Mouse (Mus musculus) cerebellum, postnatal 25 days (tissue): ENCODE results near the gene Oas1e.

Experiments
- DNase-seq, 2 experiments: peaks; one replicate each; pipeline ENCODE4 v3.0.0; 2021; ENCODE audit warnings: mixed read lengths in 2 of 2

Oas1e gene

DNA sequence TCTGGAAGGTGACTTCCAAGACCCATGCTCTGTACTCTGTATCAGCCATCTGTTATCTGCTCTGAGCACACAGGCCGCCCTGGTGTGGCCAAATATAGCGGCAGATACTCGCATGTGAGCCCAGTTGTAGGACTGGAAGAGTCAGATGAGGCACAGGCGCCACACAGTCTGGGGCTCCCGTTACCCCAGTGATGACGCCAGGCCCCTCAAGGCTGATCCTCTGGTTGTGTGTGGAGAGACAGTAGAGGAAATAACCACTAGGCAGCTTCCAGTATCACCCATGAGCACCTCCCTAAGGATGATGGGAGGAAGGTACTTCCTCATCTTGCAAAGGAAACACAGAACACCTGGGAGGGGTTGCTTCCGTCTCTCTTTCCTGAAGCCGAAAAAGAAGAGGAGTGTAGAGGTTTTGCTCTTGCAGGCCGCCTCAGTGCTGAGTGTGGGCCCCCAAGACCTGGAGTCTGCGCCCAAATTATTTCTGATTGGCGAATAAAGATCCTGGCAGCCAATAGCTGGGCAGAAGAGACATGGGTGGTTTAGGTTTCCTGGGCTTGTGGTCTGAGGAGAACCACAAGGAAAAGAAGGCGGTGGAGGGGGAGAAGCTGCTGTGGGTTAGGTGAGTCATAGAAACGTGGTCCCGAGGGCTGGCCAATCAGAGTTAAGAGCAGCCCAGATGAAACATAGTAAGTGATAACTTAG is 19.9 kb downstream of the Oas1e start:
- no peak for DNase-seq

DNA sequence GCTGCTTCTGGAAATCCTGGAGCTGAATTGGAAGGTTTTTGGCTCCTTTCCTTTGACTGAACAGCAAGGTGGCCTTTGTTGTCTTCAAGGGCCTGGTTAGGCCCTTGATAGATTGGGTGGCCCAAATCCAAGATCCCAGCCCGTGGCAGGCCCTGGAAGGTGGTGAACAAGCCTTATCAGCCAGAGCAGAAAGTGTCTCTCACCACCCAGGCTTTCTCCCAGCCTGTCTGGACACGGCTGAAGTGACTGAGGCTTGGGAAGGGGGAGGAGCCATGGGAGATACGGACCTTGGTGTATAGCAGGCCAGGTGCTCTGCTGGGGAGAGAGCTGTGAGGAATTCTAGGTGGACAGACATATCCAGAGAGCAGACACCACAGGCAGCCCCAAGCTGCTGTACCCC is 25.9 kb downstream of the Oas1e start:
- no peak for DNase-seq

DNA sequence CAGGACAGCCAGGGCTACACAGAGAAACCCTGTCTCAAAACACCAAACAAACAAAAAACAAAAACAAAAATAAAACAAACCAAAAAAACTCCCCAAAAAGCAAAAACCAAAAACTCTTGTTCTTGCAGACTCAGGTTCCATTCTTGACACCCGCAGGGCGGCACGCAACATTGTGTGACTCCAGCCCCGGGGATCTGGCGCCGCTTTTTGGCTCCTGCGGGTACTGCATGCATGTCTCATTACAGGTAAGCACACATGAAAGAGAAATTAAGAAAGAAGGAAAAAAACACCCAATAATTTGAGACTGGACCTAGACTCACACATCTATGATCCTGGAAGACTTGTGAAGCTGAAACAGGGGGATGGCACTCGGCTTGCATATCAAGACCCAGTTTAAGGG is 30.3 kb downstream of the Oas1e start:
- no peak for DNase-seq

DNA sequence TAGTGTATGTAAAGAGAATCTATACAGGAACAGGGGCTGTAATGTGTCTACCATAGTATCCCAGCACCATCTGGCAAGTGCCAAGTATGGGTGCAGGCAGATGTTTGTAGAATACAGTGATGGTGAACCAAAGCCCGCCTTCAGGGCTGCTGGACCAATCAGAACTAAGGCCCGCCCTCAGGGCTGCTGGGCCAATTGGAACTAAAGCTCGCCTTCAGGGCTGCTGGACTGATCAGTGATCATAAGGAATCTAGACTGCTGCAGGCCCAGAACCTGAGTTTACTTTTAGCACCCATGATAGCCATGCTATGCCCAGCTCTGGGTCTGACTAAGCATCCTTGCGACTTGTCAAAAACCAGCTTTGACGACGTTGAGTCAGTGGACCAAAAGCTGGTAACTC is 33.4 kb downstream of the Oas1e start:
- DNase-seq: peak in 1 of 2 experiments; percentile 16

DNA sequence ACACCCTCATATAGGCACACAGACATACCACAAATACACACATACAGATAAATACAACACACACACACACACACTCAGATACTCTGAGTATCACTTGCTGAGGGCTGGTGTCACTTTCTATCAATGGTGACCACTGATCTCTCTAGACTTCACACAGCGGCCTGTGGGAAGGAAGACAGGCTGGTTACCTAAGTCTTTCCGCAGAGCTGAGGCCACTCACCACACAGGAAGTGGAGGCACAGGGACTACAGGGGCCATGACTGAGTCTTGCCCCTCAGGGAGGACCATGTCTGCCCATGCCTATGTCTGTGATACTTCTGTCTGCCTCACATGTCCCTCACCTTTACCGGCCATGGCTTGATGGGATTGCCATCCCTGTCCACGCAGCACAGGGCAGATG is 41.1 kb downstream of the Oas1e start:
- DNase-seq: no peak

DNA sequence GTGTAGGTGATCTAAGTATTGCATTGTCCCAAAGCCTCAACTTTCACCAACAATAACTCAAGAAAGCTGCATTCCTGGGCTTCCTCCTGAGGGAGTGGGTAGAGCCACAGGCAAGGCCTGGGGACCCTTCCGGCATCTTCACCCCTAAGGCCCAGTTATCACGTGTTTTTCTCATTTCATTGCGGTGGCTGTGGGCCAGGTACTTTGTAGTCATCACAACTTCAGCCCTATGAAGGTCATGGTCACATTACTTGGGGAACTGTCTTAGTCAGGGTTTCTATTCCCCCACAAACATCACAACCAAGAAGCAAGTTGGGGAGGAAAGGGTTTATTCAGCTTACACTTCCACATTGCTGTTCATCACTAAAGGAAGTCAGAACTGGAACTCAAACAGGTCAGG is 42.5 kb downstream of the Oas1e start:
- DNase-seq: no peak

DNA sequence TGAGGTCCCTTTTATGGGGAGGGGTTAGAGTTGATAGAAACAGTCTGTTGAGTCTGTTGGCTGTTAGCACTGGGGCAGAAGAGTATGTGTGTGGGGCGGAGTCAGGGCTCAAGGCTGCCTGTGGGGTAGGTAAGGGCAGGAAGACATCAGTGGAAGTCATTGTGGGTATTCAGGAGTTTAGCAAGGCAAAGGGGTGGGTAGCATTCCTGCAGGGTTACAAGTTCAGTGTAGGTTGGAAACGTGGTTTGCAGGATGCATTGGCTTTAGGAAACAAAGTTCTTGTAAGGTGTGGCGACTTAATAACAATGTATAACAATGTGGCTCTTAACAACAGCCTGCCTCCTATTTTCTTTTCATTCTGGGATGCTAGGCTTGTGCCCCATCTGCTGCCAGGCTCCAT is 44.1 kb downstream of the Oas1e start:
- DNase-seq: no peak

DNA sequence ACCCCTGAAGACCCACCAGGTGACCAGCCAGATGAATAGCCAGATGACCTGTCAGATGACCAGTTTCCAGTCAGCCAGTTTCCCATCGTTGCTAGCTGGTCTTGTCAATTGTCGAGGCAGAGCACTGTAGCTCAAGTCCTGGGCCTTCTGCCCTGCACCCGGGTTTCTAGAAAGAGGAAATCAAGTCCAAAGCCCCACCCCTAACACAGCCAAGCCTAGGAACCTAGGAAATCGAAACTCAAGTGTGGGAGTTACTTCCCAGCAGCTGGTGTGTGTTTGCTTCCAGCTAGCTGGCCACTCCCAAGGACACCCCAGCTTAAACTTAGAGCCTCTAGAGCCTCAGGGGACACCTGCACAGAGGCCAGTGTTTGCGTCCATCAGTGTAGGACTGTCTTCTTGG is 45.6 kb downstream of the Oas1e start, which contains the start of gene Oas2:
TSS of gene Oas2 (minus strand) at position 166 of the 400 bp plus-strand sequence.
- no peak for DNase-seq

DNA sequence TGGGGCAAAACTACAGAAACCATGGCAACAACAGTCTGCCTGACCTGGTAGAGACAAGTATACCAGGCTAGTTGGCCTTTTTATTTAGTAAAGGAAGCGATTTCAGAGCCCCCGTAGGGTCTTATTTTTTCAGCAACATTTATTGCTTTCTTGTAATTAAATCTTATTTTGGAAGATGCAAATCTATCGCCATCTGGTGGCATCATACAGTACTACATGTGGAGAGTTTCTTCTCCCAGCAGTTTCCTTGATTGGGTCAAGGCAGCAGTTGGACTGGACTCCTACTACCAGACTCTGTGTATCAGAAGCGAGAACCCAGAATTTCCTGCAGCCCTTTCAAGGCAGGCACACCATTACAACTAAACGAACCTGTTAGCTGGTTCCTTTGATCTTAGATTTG is 48.9 kb downstream of the Oas1e start:
- peak; percentile 30 to 75 for DNase-seq

DNA sequence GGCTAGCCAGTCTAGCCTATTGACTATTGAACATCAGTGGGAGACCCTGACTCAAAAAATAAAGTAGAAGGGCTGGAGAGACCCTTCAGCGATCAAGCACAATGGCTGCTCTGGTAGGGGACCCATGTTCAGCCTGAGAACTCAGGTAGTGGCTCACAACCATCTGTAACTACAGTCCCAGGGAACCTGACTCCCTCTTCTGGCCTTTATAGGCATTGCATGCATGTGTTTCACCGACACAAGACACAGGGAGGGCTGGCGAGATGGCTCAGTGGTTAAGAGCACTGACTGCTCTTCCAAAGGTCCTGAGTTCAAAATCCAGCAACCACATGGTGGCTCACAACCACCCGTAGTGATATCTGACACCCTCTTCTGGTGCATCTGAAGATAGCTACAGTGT is 53.2 kb downstream of the Oas1e start:
- DNase-seq: peak; percentile 25 to 55
